In genomic region chr4:138073531-138073930, GRCm38 (mm10) we compare ENCODE assay signal across 12 mouse cellular contexts.
A peak's percentile ranks its signal among the peaks of the same experiment; 100 is the strongest.
DNase-seq lines count a peak whose midpoint lies in the region; ATAC-seq and TF ChIP-seq lines count a peak whose summit lies in the region.
"Had no signal": no experiment of that assay in that cellular context is flagged by ENCODE, and none has a peak within 500 bp of the region (broad histone marks: within the 10 kb centered on the region; RNA-seq: fewer than 3 reads in every experiment).

No protein-coding gene starts in this region.

- ATAC-seq in activated CD4-positive, CD25-positive, alpha-beta regulatory T cell, adult 4 months: no peak

- H3K27ac ChIP-seq in layer of hippocampus, adult 2 months: peak overlapping the region; percentile 72
- H3K27ac ChIP-seq: embryonic facial prominence, embryonic 10.5 days; limb, embryonic 13.5 days; macrophage; neural tube, embryonic 12.5 days had no signal

- H3K4me3 ChIP-seq in layer of hippocampus, adult 2 months: no peak overlapping the region
- H3K4me3 ChIP-seq: embryonic facial prominence, embryonic 10.5 days; limb, embryonic 13.5 days; neural tube, embryonic 12.5 days had no signal

- no peak for DNase-seq in layer of hippocampus, adult 2 months (ENCODE audit: low spot score in 2 of 2)
- DNase-seq in layer of hippocampus, postnatal 25 days (ENCODE audit: extremely low spot score in 1 of 2, low spot score in 1 of 2): no peak
- peak; percentile 61 to 69 for DNase-seq in adrenal gland, postnatal 36 days
- peak; percentile 64 for DNase-seq in cerebellum, adult 9-10 months
- peak; percentile 23 to 25 for DNase-seq in heart, postnatal 10 days
- DNase-seq in spleen, adult 12 weeks (ENCODE audit: low spot score): no peak
- no peak for DNase-seq in urinary bladder, postnatal 36 days (ENCODE audit: low spot score in 2 of 2)

- no peak for TF ChIP-seq CTCF in layer of hippocampus, adult 2 months (conservative IDR thresholded peaks at IDR 0.05)

- intact Hi-C loops in heart, postnatal 10 days (cut with DNase I): no loop called here

Comparison
In these comparisons a context has a peak if more than half of its experiments do, and no peak if none do; other contexts are left out.
1. DNase-seq: peak in adrenal gland, postnatal 36 days (2 of 2), cerebellum, adult 9-10 months (single experiment) and heart, postnatal 10 days (2 of 2); none in layer of hippocampus, adult 2 months (0 of 2), layer of hippocampus, postnatal 25 days (0 of 2), spleen, adult 12 weeks (single experiment) and urinary bladder, postnatal 36 days (0 of 2).